Mouse (Mus musculus) embryonic facial prominence, embryonic 12.5 days (tissue): ENCODE data around the gene Pon1. TPM values are rescaled to one million over a fixed set of nuclear protein-coding genes. Genes with fewer than 3 reads are reported as not detected.

Source experiments
- ATAC-seq: fragments of 200-750 bp; cut with Nextera tagmentation; 2 replicates; pipeline ENCODE4 v1.8.0; 2017; ENCODE audit not compliant: insufficient number of reproducible peaks, insufficient read depth, low FRiP score, low TSS enrichment
- H3K27ac ChIP-seq: fragments of 300-500 bp; sonication (generic); 2 replicates; pipeline ENCODE4 v1.5.1; 2016; ENCODE audit warnings: mild to moderate bottlenecking
- H3K27me3 ChIP-seq: fragments of 300-500 bp; sonication (generic); 2 replicates; pipeline ENCODE4 v1.6.1; 2016; ENCODE audit warnings: mild to moderate bottlenecking, moderate library complexity
- H3K36me3 ChIP-seq: fragments of 300-500 bp; sonication (generic); 2 replicates; pipeline ENCODE4 v1.6.1; 2016; ENCODE audit warnings: mild to moderate bottlenecking
- H3K4me1 ChIP-seq: fragments of 300-500 bp; sonication (generic); 2 replicates; pipeline ENCODE4 v1.6.1; 2016
- H3K4me2 ChIP-seq: fragments of 300-500 bp; sonication (generic); replicated peaks from 2 replicates; pipeline ENCODE4 v1.6.1; 2016; ENCODE audit warnings: mild to moderate bottlenecking, moderate library complexity
- H3K4me3 ChIP-seq: fragments of 300-500 bp; sonication (generic); 2 replicates; pipeline ENCODE4 v1.5.1; 2016; ENCODE audit warnings: mild to moderate bottlenecking
- H3K9ac ChIP-seq: fragments of 300-500 bp; sonication (generic); 2 replicates; pipeline ENCODE4 v1.6.1; 2016; ENCODE audit warnings: mild to moderate bottlenecking, moderate library complexity
- H3K9me3 ChIP-seq: fragments of 300-500 bp; sonication (generic); 2 replicates; pipeline ENCODE4 v1.6.1; 2016; ENCODE audit warnings: mild to moderate bottlenecking, moderate library complexity
- WGBS: fragments of 180-500 bp; shearing (Covaris S2); methylation state at CpG from one replicate; pipeline ENCODE4 v1.1.7; 2016; 5-methylcytosine and 5-hydroxymethylcytosine counted together
- polyA plus RNA-seq: library from polyadenylated mRNA; unstranded; fragments of >200 nt; fragmentation: Nextera tagmentation; extraction: Ambion mirVana; gene quantifications from 2 replicates; pipeline ENCODE4 v1.2.1, GENCODE M21; 2016

Pon1 gene
- polyA plus RNA-seq, 1 experiment from 2014 or later = 0.27 TPM

- no peak overlapping the region for H3K27ac ChIP-seq
- WGBS = 78% methylated on average over 10 of the region's 10 CpGs
- no peak overlapping the region for H3K9ac ChIP-seq
- H3K36me3 ChIP-seq = no peaks in the 10 kb centered on the region
- H3K4me3 ChIP-seq = no peak overlapping the region
- no peak for ATAC-seq
- no peaks in the 10 kb centered on the region for H3K9me3 ChIP-seq
- no peak overlapping the region for H3K4me2 ChIP-seq
- H3K4me1 ChIP-seq = peaks cover 3% of the 10 kb centered on the region; the same call in 1 of the 2 replicates
- no peaks in the 10 kb centered on the region for H3K27me3 ChIP-seq
Measured at GRCm38 (mm10) chr6:5174179-5174812, 19.4 kb downstream of the Pon1 start.

GRCm38 (mm10) chr6:5172571-5172970 lies 21.2 kb downstream of the Pon1 start:
- H3K27ac ChIP-seq = no peak overlapping the region
- WGBS = 69% methylated on average over 9 of the region's 9 CpGs
- ATAC-seq = no peak

GRCm38 (mm10) chr6:5171418-5171817 lies 22.3 kb downstream of the Pon1 start:
- Histone ChIP-seq H3K27me3 (no peaks in the 10 kb centered on the region), H3K4me1 (no peaks in the 10 kb centered on the region), H3K9ac (no peak overlapping the region), H3K4me2 (no peak overlapping the region), H3K4me3 (no peak overlapping the region), H3K9me3 (no peaks in the 10 kb centered on the region), H3K27ac (no peak overlapping the region), H3K36me3 (no peaks in the 10 kb centered on the region)
- ATAC-seq = no peak
- WGBS = 86% methylated on average over 4 of the region's 4 CpGs

More at GRCm38 (mm10) chr6:5172571-5172970, 21.2 kb downstream of the Pon1 start:
- Histone ChIP-seq H3K4me3 (no peak overlapping the region), H3K36me3 (no peaks in the 10 kb centered on the region), H3K4me1 (no peaks in the 10 kb centered on the region), H3K27me3 (no peaks in the 10 kb centered on the region), H3K9ac (no peak overlapping the region), H3K4me2 (no peak overlapping the region), H3K9me3 (no peaks in the 10 kb centered on the region)

- Histone ChIP-seq H3K9ac (no peak overlapping the region), H3K9me3 (no peaks in the 10 kb centered on the region), H3K27ac (no peak overlapping the region), H3K4me2 (no peak overlapping the region), H3K36me3 (no peaks in the 10 kb centered on the region), H3K27me3 (no peaks in the 10 kb centered on the region), H3K4me3 (no peak overlapping the region), H3K4me1 (no peaks in the 10 kb centered on the region)
- WGBS = 89% methylated on average over 9 of the region's 9 CpGs
- no peak for ATAC-seq
Measured at GRCm38 (mm10) chr6:5168158-5168557, 25.6 kb downstream of the Pon1 start.

GRCm38 (mm10) chr6:5167051-5167677 lies 26.6 kb downstream of the Pon1 start:
- no peaks in the 10 kb centered on the region for H3K9me3 ChIP-seq
- no peaks in the 10 kb centered on the region for H3K27me3 ChIP-seq
- no peaks in the 10 kb centered on the region for H3K4me1 ChIP-seq
- H3K4me2 ChIP-seq = no peak overlapping the region
- no peak overlapping the region for H3K27ac ChIP-seq
- H3K9ac ChIP-seq = no peak overlapping the region
- WGBS = 56% methylated on average over 14 of the region's 14 CpGs
- H3K4me3 ChIP-seq = no peak overlapping the region
- H3K36me3 ChIP-seq = no peaks in the 10 kb centered on the region
- ATAC-seq = no peak

GRCm38 (mm10) chr6:5164855-5165254 lies 28.9 kb downstream of the Pon1 start:
- WGBS = 57% methylated on average over 9 of the region's 9 CpGs

GRCm38 (mm10) chr6:5163507-5164144 lies 30.1 kb downstream of the Pon1 start:
- Histone ChIP-seq H3K27me3 (no peaks in the 10 kb centered on the region), H3K4me3 (no peak overlapping the region), H3K4me1 (no peaks in the 10 kb centered on the region), H3K9me3 (no peaks in the 10 kb centered on the region), H3K9ac (no peak overlapping the region), H3K27ac (no peak overlapping the region), H3K36me3 (peaks cover 10% of the 10 kb centered on the region; the same call in 1 of the 2 replicates), H3K4me2 (no peak overlapping the region)
- no peak for ATAC-seq
- 95% methylated on average over 14 of the region's 14 CpGs for WGBS

More at GRCm38 (mm10) chr6:5164855-5165254, 28.9 kb downstream of the Pon1 start:
- Histone ChIP-seq H3K36me3 (no peaks in the 10 kb centered on the region), H3K4me2 (no peak overlapping the region), H3K27ac (no peak overlapping the region), H3K9ac (no peak overlapping the region), H3K27me3 (no peaks in the 10 kb centered on the region), H3K4me3 (no peak overlapping the region), H3K9me3 (no peaks in the 10 kb centered on the region), H3K4me1 (no peaks in the 10 kb centered on the region)
- ATAC-seq = no peak

GRCm38 (mm10) chr6:5162052-5162451 lies 31.7 kb downstream of the Pon1 start:
- Histone ChIP-seq H3K4me1 (no peaks in the 10 kb centered on the region), H3K9ac (no peak overlapping the region), H3K36me3 (peaks cover 11% of the 10 kb centered on the region; the same call in 1 of the 2 replicates), H3K4me3 (no peak overlapping the region), H3K9me3 (no peaks in the 10 kb centered on the region), H3K27ac (no peak overlapping the region), H3K4me2 (no peak overlapping the region), H3K27me3 (no peaks in the 10 kb centered on the region)
- ATAC-seq = no peak
- WGBS = 87% methylated on average over 6 of the region's 6 CpGs

GRCm38 (mm10) chr6:5159385-5159791 lies 34.4 kb downstream of the Pon1 start:
- H3K4me3 ChIP-seq = no peak overlapping the region
- H3K4me2 ChIP-seq = no peak overlapping the region
- no peaks in the 10 kb centered on the region for H3K4me1 ChIP-seq
- no peak for ATAC-seq
- no peaks in the 10 kb centered on the region for H3K9me3 ChIP-seq
- H3K9ac ChIP-seq = no peak overlapping the region
- H3K27ac ChIP-seq = no peak overlapping the region
- H3K36me3 ChIP-seq = peaks cover 11% of the 10 kb centered on the region; the same call in 1 of the 2 replicates
- no peaks in the 10 kb centered on the region for H3K27me3 ChIP-seq
- 74% methylated on average over 7 of the region's 7 CpGs for WGBS

GRCm38 (mm10) chr6:5156541-5157425 lies 37.0 kb downstream of the Pon1 start:
- no peak overlapping the region for H3K4me3 ChIP-seq
- no peaks in the 10 kb centered on the region for H3K4me1 ChIP-seq
- no peaks in the 10 kb centered on the region for H3K9me3 ChIP-seq
- H3K4me2 ChIP-seq = no peak overlapping the region
- H3K27me3 ChIP-seq = no peaks in the 10 kb centered on the region
- H3K36me3 ChIP-seq = peaks cover 11% of the 10 kb centered on the region; the same call in 1 of the 2 replicates
- no peak for ATAC-seq
- no peak overlapping the region for H3K9ac ChIP-seq
- no peak overlapping the region for H3K27ac ChIP-seq
- WGBS = 77% methylated on average over 6 of the region's 6 CpGs

GRCm38 (mm10) chr6:5155313-5155927 lies 38.3 kb downstream of the Pon1 start:
- Histone ChIP-seq H3K9ac (no peak overlapping the region), H3K4me2 (no peak overlapping the region), H3K4me3 (no peak overlapping the region), H3K36me3 (peaks cover 11% of the 10 kb centered on the region; the same call in 1 of the 2 replicates), H3K27me3 (no peaks in the 10 kb centered on the region), H3K27ac (no peak overlapping the region), H3K4me1 (no peaks in the 10 kb centered on the region), H3K9me3 (no peaks in the 10 kb centered on the region)
- ATAC-seq = no peak
- 38% methylated on average over 1 of the region's 1 CpGs for WGBS
